Mouse (Mus musculus): ENCODE data around the gene Numa1. TPM values are rescaled to one million over a fixed set of nuclear protein-coding genes. Genes with fewer than 3 reads are reported as not detected.
"Not testable (repeated sequence)": the region's sequence is repeated elsewhere in the genome, so short reads cannot be mapped to it uniquely, and the experiment has no call there.

Gene Numa1
- polyA plus RNA-seq, 1 experiment from 2014 or later = 20.7 TPM

DNA sequence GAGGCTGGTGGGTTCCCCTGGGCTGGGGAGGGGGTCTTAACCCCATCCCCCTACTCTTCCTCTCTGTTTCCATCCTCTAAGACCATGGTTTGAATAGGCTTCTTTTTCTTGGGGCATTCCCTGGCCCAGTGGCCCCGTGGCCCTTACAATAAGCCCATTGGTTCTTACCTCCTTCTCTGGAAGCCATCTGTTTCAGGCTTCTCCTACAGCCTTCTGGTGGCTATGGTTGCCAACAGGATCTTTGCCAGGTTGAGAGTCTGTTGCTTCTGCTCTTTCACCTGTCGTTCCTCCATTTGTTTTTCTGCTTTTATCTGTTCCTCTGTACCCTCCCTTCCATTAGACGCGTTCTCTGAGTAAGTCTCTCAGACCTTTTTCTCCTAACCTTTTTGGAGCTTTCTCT lies 3.7 kb downstream of the Numa1 start:
- no peak overlapping the region for H3K4me2 ChIP-seq (replicated peaks; ENCODE audit: low read depth)
- H3K4me1 ChIP-seq (replicated peaks; ENCODE audit: control insufficient read depth, insufficient read depth) = no peaks in the 10 kb centered on the region
- no peak overlapping the region for H3K4me3 ChIP-seq (ENCODE audit: low read depth, low read length)
- 87% methylated on average over 4 of the region's 4 CpGs for WGBS
- H3K36me3 ChIP-seq (ENCODE audit: control insufficient read depth, insufficient read depth, low read length) = no peaks in the 10 kb centered on the region
- H3K9ac ChIP-seq (ENCODE audit: low read length) = no peak overlapping the region
- no peak overlapping the region for H3K27ac ChIP-seq (replicated peaks)
- DNase-seq (ENCODE audit: low spot score) (no peak), ATAC-seq (ENCODE audit: low FRiP score, low TSS enrichment) (no peak)
- no peaks in the 10 kb centered on the region for H3K27me3 ChIP-seq (ENCODE audit: control insufficient read depth, insufficient read depth, low read length)
- TF ChIP-seq EP300 (optimal IDR thresholded peaks at IDR 0.05) (no peak), CTCF (IDR thresholded peaks at IDR 0.05; ENCODE audit: low read depth) (no peak)
- H3K9me3 ChIP-seq (ENCODE audit: control insufficient read depth, low read length) = no peaks in the 10 kb centered on the region

DNA sequence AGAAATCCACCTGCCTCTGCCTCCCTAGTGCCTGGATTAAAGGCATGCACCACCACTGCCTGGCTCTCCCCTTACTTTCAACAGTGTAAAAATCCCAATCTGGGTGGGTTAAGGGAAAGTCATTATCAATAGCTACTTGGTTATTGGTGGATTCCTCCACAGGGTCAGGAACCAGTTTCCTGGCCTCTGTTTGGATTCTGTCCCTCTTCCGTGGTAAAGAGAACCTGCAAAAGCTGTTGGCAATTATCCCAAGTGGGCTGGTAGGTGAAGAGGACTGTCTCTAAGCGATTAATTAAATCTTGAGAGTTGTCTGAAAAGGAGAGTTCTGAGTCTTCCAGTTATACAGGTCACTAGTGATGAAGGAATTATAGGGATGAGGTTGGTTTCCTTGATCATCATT lies 4.4 kb downstream of the Numa1 start:
- H3K9ac ChIP-seq (ENCODE audit: low read length) = no peak overlapping the region
- WGBS = 75% methylated on average over 2 of the region's 2 CpGs

DNA sequence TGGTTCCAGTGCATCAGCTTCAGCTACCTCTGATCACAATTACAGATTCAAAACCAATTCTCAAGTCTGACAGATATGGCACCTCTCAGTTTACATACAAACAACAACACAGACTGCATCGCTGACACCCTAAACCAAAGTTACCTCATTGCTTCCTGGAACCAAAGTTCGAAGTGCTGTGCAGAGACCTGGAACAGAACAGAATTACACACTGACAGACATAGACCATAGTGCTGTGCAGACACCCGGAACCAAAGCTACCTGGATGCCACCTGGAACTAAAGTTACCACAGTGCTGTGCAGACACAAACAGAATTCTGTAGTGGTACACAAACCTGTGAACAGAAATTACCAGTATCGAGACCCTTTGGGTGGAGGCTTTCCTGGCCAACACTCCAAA lies 5.8 kb downstream of the Numa1 start:
- no peak for ATAC-seq (ENCODE audit: low FRiP score, low TSS enrichment)

More for the DNA sequence above, 4.4 kb downstream of the Numa1 start:
- Histone ChIP-seq H3K4me1 (replicated peaks; ENCODE audit: control insufficient read depth, insufficient read depth) (no peaks in the 10 kb centered on the region), H3K4me3 (ENCODE audit: low read depth, low read length) (no peak overlapping the region), H3K9me3 (ENCODE audit: control insufficient read depth, low read length) (no peaks in the 10 kb centered on the region), H3K27me3 (ENCODE audit: control insufficient read depth, insufficient read depth, low read length) (no peaks in the 10 kb centered on the region), H3K4me2 (replicated peaks; ENCODE audit: low read depth) (no peak overlapping the region), H3K27ac (replicated peaks) (no peak overlapping the region), H3K36me3 (ENCODE audit: control insufficient read depth, insufficient read depth, low read length) (no peaks in the 10 kb centered on the region)
- ATAC-seq (ENCODE audit: low FRiP score, low TSS enrichment) (no peak), DNase-seq (ENCODE audit: low spot score) (no peak)
- TF ChIP-seq CTCF (IDR thresholded peaks at IDR 0.05; ENCODE audit: low read depth) (no peak), EP300 (optimal IDR thresholded peaks at IDR 0.05) (no peak)

DNA sequence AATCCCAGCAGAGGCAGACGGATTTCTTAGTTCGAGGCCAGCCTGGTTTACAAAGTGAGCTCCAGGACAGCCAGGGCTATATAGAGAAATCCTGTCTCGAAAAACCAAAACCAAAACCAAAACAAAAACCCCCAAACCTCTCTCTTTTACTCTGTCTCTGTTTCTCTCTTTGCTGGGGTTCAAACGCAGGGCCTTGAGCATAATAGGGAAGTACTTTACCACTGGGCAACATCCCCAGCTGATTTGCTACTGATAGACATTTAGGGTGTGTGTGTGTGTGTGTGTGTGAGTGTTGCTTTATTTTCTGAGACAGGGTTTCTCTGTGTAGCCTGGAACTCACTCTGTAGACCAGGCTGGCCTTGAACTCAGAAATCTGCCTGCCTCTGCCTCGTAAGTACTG lies 15.1 kb downstream of the Numa1 start:
- not testable (repeated sequence) for H3K4me2 ChIP-seq (replicated peaks; ENCODE audit: low read depth); H3K4me3 ChIP-seq (ENCODE audit: low read depth, low read length); H3K9ac ChIP-seq (ENCODE audit: low read length); H3K9me3 ChIP-seq (ENCODE audit: control insufficient read depth, low read length); H3K27me3 ChIP-seq (ENCODE audit: control insufficient read depth, insufficient read depth, low read length); H3K4me1 ChIP-seq (replicated peaks; ENCODE audit: control insufficient read depth, insufficient read depth); H3K36me3 ChIP-seq (ENCODE audit: control insufficient read depth, insufficient read depth, low read length); H3K27ac ChIP-seq (replicated peaks); DNase-seq (ENCODE audit: low spot score); ATAC-seq (ENCODE audit: low FRiP score, low TSS enrichment)
- WGBS = 84% methylated on average over 5 of the region's 5 CpGs

More for the DNA sequence above, 5.8 kb downstream of the Numa1 start:
- Histone ChIP-seq H3K9me3 (ENCODE audit: control insufficient read depth, low read length) (no peaks in the 10 kb centered on the region), H3K27me3 (ENCODE audit: control insufficient read depth, insufficient read depth, low read length) (no peaks in the 10 kb centered on the region), H3K4me1 (replicated peaks; ENCODE audit: control insufficient read depth, insufficient read depth) (no peaks in the 10 kb centered on the region), H3K4me2 (replicated peaks; ENCODE audit: low read depth) (no peak overlapping the region), H3K9ac (ENCODE audit: low read length) (no peak overlapping the region), H3K36me3 (ENCODE audit: control insufficient read depth, insufficient read depth, low read length) (no peaks in the 10 kb centered on the region), H3K4me3 (ENCODE audit: low read depth, low read length) (no peak overlapping the region), H3K27ac (replicated peaks) (no peak overlapping the region)
- TF ChIP-seq EP300 (optimal IDR thresholded peaks at IDR 0.05) = no peak
- no peak for TF ChIP-seq CTCF (IDR thresholded peaks at IDR 0.05; ENCODE audit: low read depth)
- no peak for DNase-seq (ENCODE audit: low spot score)
- 88% methylated on average over 4 of the region's 4 CpGs for WGBS

DNA sequence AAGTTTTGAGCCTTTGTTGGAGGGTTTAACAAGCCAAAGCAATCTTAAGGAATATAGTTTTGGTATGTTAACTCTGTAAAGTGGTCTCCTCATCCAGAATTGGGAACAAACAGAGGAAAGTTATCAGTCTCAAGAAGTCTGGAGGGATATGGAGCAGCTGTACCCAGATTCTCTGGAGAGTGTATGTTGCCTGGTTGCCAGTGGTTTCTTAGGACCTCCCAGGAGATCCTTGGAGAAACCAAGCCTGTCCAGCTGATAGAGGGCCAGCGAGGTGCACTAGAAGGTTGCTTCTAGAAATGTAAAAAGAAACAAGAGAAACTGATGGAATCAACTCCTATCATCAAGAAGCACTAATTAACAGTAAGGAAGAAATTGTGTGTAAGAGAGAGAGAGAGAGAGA lies 17.7 kb downstream of the Numa1 start:
- Histone ChIP-seq H3K4me1 (replicated peaks; ENCODE audit: control insufficient read depth, insufficient read depth) (no peaks in the 10 kb centered on the region), H3K27me3 (ENCODE audit: control insufficient read depth, insufficient read depth, low read length) (no peaks in the 10 kb centered on the region), H3K36me3 (ENCODE audit: control insufficient read depth, insufficient read depth, low read length) (no peaks in the 10 kb centered on the region), H3K27ac (replicated peaks) (no peak overlapping the region), H3K4me2 (replicated peaks; ENCODE audit: low read depth) (no peak overlapping the region), H3K9me3 (ENCODE audit: control insufficient read depth, low read length) (no peaks in the 10 kb centered on the region), H3K4me3 (ENCODE audit: low read depth, low read length) (no peak overlapping the region), H3K9ac (ENCODE audit: low read length) (no peak overlapping the region)
- DNase-seq (ENCODE audit: low spot score) = no peak
- WGBS = 38% methylated on average over 1 of the region's 1 CpGs
- no peak for TF ChIP-seq CTCF (IDR thresholded peaks at IDR 0.05; ENCODE audit: low read depth)
- no peak for TF ChIP-seq EP300 (optimal IDR thresholded peaks at IDR 0.05)
- ATAC-seq (ENCODE audit: low FRiP score, low TSS enrichment) = peak; percentile 32; the same call in 1 of the 2 replicates

DNA sequence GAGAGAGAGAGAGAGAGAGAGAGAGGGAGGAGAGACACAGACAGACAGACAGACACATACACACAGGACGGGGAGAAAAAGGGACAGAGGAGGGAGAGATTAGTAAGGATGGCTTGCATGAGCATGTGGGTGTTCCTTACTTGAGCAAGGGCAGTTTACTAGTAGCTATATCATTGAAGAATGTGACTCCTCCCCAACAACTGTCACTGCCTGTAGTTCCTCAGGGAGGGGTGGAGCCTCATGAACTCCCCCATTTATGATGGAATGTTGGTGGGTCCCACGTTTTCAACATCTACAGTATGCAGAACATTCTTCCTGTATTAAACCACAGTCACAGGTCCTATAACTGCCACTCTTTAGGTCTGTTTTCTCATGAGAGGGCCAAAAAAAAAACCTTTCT lies 18.2 kb downstream of the Numa1 start:
- no peaks in the 10 kb centered on the region for H3K4me1 ChIP-seq (replicated peaks; ENCODE audit: control insufficient read depth, insufficient read depth)
- DNase-seq (ENCODE audit: low spot score) = no peak
- H3K27ac ChIP-seq (replicated peaks) = 0 out of 2 replicates have a peak overlapping the region, but pooled peaks have one; percentile 6

More for the DNA sequence above, 18.2 kb downstream of the Numa1 start:
- TF ChIP-seq EP300 (optimal IDR thresholded peaks at IDR 0.05) (no peak), CTCF (IDR thresholded peaks at IDR 0.05; ENCODE audit: low read depth) (no peak)
- 33% methylated on average over 2 of the region's 2 CpGs for WGBS
- no peak overlapping the region for H3K4me2 ChIP-seq (replicated peaks; ENCODE audit: low read depth)
- H3K9me3 ChIP-seq (ENCODE audit: control insufficient read depth, low read length) = no peaks in the 10 kb centered on the region
- H3K4me3 ChIP-seq (ENCODE audit: low read depth, low read length) = no peak overlapping the region
- no peak overlapping the region for H3K9ac ChIP-seq (ENCODE audit: low read length)
- H3K27me3 ChIP-seq (ENCODE audit: control insufficient read depth, insufficient read depth, low read length) = no peaks in the 10 kb centered on the region
- ATAC-seq (ENCODE audit: low FRiP score, low TSS enrichment) = peak; percentile 47; the same call in 1 of the 2 replicates
- no peaks in the 10 kb centered on the region for H3K36me3 ChIP-seq (ENCODE audit: control insufficient read depth, insufficient read depth, low read length)

Data from stomach, postnatal 0 days (tissue).